8 mouse cellular contexts compared by ENCODE assay signal in the genomic region with DNA sequence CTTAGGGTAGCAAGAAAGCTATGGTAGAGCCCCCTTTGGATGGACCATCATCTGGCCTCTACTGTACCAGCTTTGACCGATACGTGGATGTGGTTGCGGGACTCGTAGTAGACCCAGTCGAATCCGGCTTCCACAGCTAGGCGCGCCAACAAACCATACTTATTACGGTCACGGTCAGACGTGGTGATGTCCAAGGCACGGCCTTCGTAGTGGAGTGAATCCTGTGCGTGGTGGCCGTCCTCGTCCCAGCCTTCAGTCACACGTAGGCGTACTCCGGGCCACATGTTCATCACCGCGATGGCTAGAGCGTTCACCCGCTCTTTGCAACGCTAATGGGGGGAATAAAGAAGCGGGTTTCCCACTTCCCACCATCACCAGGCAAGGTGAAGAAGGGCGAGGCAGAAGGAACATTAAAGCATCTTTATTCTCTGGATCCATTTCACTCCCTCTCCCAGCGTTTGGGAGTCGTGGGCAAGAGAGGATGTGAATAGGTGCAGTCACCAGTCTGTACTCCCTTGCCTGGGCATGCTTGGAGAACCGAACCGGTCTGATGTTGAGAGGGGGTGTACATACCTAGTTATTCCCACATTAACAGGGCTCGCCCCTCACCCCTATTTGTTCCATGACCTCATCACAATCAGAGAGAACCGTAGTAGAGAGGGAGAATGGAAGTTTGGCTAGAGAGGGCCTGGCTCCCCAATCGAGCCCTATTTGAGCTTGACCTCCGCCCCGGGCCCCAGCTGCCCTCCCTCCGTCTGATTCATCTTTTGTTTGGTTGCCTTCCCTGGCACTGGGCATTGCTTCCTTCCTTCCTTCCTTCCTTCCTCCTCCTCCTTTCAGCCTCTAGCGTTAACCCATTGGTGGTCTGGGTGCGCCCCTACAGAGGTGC. TPM values are rescaled to one million over a fixed set of nuclear protein-coding genes. Genes with fewer than 3 reads are reported as not detected.
DNase-seq lines count a peak whose midpoint lies in the region; ATAC-seq and TF ChIP-seq lines count a peak whose summit lies in the region.

No protein-coding gene starts in this region.

- no peaks in the 10 kb centered on the region for H3K36me3 ChIP-seq in forebrain, embryonic 16.5 days (ENCODE audit: control insufficient read depth, insufficient read depth)
- H3K36me3 ChIP-seq in liver, embryonic 13.5 days, result no peaks in the 10 kb centered on the region
- H3K36me3 ChIP-seq in stomach, embryonic 14.5 days (ENCODE audit: control insufficient read depth, insufficient read depth, low read length), result no peaks in the 10 kb centered on the region

- no peak for DNase-seq in lung, adult 2 months
- no peak for DNase-seq in lung, postnatal 14 days
- no peak for DNase-seq in liver, embryonic 13.5 days
- DNase-seq in T-cell, adult 2 months (ENCODE audit: low spot score), result no peak
- no peak for DNase-seq in cerebellum, adult 18-20 months
- no peak for DNase-seq in left cerebral cortex, adult 11 months (ENCODE audit: low spot score)

- peaks cover 62% of the 10 kb centered on the region for H3K27me3 ChIP-seq in forebrain, embryonic 16.5 days (replicated peaks; ENCODE audit: control insufficient read depth, insufficient read depth, low read length)
- peaks cover 84% of the 10 kb centered on the region for H3K27me3 ChIP-seq in liver, embryonic 13.5 days
- peaks cover 45% of the 10 kb centered on the region for H3K27me3 ChIP-seq in stomach, embryonic 14.5 days (ENCODE audit: control insufficient read depth, insufficient read depth, low read length)

- peak overlapping the region; percentile 12 for H3K9ac ChIP-seq in forebrain, embryonic 16.5 days (replicated peaks; ENCODE audit: low read depth, low read length)
- no peak overlapping the region for H3K9ac ChIP-seq in liver, embryonic 13.5 days
- H3K9ac ChIP-seq in stomach, embryonic 14.5 days (replicated peaks; ENCODE audit: low read depth, low read length), result no peak overlapping the region; the same call in 1 of the 2 replicates

- TF ChIP-seq POLR2A in lung, adult 2 months (IDR thresholded peaks at IDR 0.05; ENCODE audit: borderline replicate concordance, extremely low read depth, low read depth, low read length), result no peak

- no peaks in the 10 kb centered on the region for H3K9me3 ChIP-seq in forebrain, embryonic 16.5 days (ENCODE audit: control insufficient read depth, low read length)
- no peaks in the 10 kb centered on the region for H3K9me3 ChIP-seq in liver, embryonic 13.5 days (replicated peaks)
- no peaks in the 10 kb centered on the region for H3K9me3 ChIP-seq in stomach, embryonic 14.5 days (ENCODE audit: control insufficient read depth, low read depth, low read length)

- H3K4me3 ChIP-seq in lung, adult 2 months (replicated peaks; ENCODE audit: extremely low read depth, low read depth, low read length), result peak overlapping the region; percentile 51
- peak overlapping the region; percentile 50 for H3K4me3 ChIP-seq in forebrain, embryonic 16.5 days (replicated peaks; ENCODE audit: low read length)
- H3K4me3 ChIP-seq in liver, embryonic 13.5 days (replicated peaks), result peak overlapping the region; percentile 61
- peak overlapping the region; percentile 54 for H3K4me3 ChIP-seq in stomach, embryonic 14.5 days (ENCODE audit: low read depth, low read length)

- TF ChIP-seq CTCF in lung, adult 2 months (IDR thresholded peaks at IDR 0.05; ENCODE audit: insufficient read depth, low read length), result no peak

- no peak for ATAC-seq in forebrain, embryonic 16.5 days
- no peak for ATAC-seq in liver, embryonic 13.5 days (ENCODE audit: low read depth)
- ATAC-seq in stomach, embryonic 14.5 days (ENCODE audit: insufficient number of reproducible peaks, insufficient read depth, low FRiP score, low read depth), result no peak

- H3K4me2 ChIP-seq in forebrain, embryonic 16.5 days (ENCODE audit: low read length), result peak overlapping the region; percentile 96
- H3K4me2 ChIP-seq in liver, embryonic 13.5 days, result peak overlapping the region; percentile 85
- H3K4me2 ChIP-seq in stomach, embryonic 14.5 days (replicated peaks; ENCODE audit: low read depth, low read length), result peak overlapping the region; percentile 98

- 19% methylated on average over 38 of the region's 38 CpGs for WGBS in lung, adult 2 months
- WGBS in forebrain, embryonic 16.5 days, result 4% methylated on average over 38 of the region's 38 CpGs
- 3% methylated on average over 38 of the region's 38 CpGs for WGBS in liver, embryonic 13.5 days (ENCODE audit: insufficient replicate concordance)
- 6% methylated on average over 38 of the region's 38 CpGs for WGBS in stomach, embryonic 14.5 days

- peaks cover 21% of the 10 kb centered on the region for H3K4me1 ChIP-seq in lung, adult 2 months (ENCODE audit: control insufficient read depth, insufficient read depth, low read length)
- H3K4me1 ChIP-seq in forebrain, embryonic 16.5 days (replicated peaks; ENCODE audit: control insufficient read depth, insufficient read depth, low read length), result peaks cover 29% of the 10 kb centered on the region
- H3K4me1 ChIP-seq in liver, embryonic 13.5 days (replicated peaks), result peaks cover 75% of the 10 kb centered on the region
- H3K4me1 ChIP-seq in stomach, embryonic 14.5 days (ENCODE audit: control insufficient read depth, insufficient read depth, low read length), result peaks cover 27% of the 10 kb centered on the region

- no peak overlapping the region for H3K27ac ChIP-seq in forebrain, embryonic 16.5 days (ENCODE audit: low read length)
- H3K27ac ChIP-seq in liver, embryonic 13.5 days, result no peak overlapping the region
- H3K27ac ChIP-seq in stomach, embryonic 14.5 days (ENCODE audit: low read length), result no peak overlapping the region

RNA-seq across cellular contexts. Expression of gene Rhebl1, which starts 0.7 kb away (rescaled TPM):
- 5.4 and 5.6 TPM in 2 replicates for polyA plus RNA-seq in lung, adult 2 months (2012; rRNA removed)
- 51.2 and 52.7 TPM in 2 replicates for polyA plus RNA-seq in forebrain, embryonic 16.5 days (2015; fragmentation: Nextera tagmentation; extraction: Ambion mirVana)
- 4.0 and 4.2 TPM in 2 replicates for polyA plus RNA-seq in liver, embryonic 13.5 days (2015; fragmentation: Nextera tagmentation; extraction: Ambion mirVana)
- 8.1 and 9.9 TPM in 2 replicates for polyA plus RNA-seq in stomach, embryonic 14.5 days (2014; fragmentation: Nextera tagmentation; extraction: Ambion mirVana)

RNA-seq across cellular contexts. Expression of gene Dhh, which starts 3.4 kb away (rescaled TPM):
- 2.5 and 2.8 TPM in 2 replicates for polyA plus RNA-seq in lung, adult 2 months (2012; rRNA removed)
- 0.65 and 0.66 TPM in 2 replicates for polyA plus RNA-seq in forebrain, embryonic 16.5 days (2015; fragmentation: Nextera tagmentation; extraction: Ambion mirVana)
- polyA plus RNA-seq in liver, embryonic 13.5 days (2015; fragmentation: Nextera tagmentation; extraction: Ambion mirVana), result 0.12 and 0.16 TPM in 2 replicates
- polyA plus RNA-seq in stomach, embryonic 14.5 days (2014; fragmentation: Nextera tagmentation; extraction: Ambion mirVana), result 0.65 and 0.77 TPM in 2 replicates

RNA-seq across cellular contexts. Expression of gene Lmbr1l, which starts 23.0 kb away (rescaled TPM):
- 56.0 and 72.1 TPM in 2 replicates for polyA plus RNA-seq in lung, adult 2 months (2012; rRNA removed)
- polyA plus RNA-seq in forebrain, embryonic 16.5 days (2015; fragmentation: Nextera tagmentation; extraction: Ambion mirVana), result 43.0 and 54.9 TPM in 2 replicates
- polyA plus RNA-seq in liver, embryonic 13.5 days (2015; fragmentation: Nextera tagmentation; extraction: Ambion mirVana), result 3.2 and 3.9 TPM in 2 replicates
- 5.1 and 8.8 TPM in 2 replicates for polyA plus RNA-seq in stomach, embryonic 14.5 days (2014; fragmentation: Nextera tagmentation; extraction: Ambion mirVana)

RNA-seq across cellular contexts. Expression of gene Kmt2d, which starts 24.0 kb away (rescaled TPM):
- 24.7 and 36.0 TPM in 2 replicates for polyA plus RNA-seq in lung, adult 2 months (2012; rRNA removed)
- 11.0 and 12.8 TPM in 2 replicates for polyA plus RNA-seq in forebrain, embryonic 16.5 days (2015; fragmentation: Nextera tagmentation; extraction: Ambion mirVana)
- polyA plus RNA-seq in liver, embryonic 13.5 days (2015; fragmentation: Nextera tagmentation; extraction: Ambion mirVana), result 4.0 and 4.2 TPM in 2 replicates
- 19.5 and 21.4 TPM in 2 replicates for polyA plus RNA-seq in stomach, embryonic 14.5 days (2014; fragmentation: Nextera tagmentation; extraction: Ambion mirVana)

RNA-seq across cellular contexts. Expression of gene Tuba1b, which starts 39.4 kb away (rescaled TPM):
- 1,081 and 1,265 TPM in 2 replicates for polyA plus RNA-seq in lung, adult 2 months (2012; rRNA removed)
- 1,178 and 1,185 TPM in 2 replicates for polyA plus RNA-seq in forebrain, embryonic 16.5 days (2015; fragmentation: Nextera tagmentation; extraction: Ambion mirVana)
- polyA plus RNA-seq in liver, embryonic 13.5 days (2015; fragmentation: Nextera tagmentation; extraction: Ambion mirVana), result 1,202 and 1,287 TPM in 2 replicates
- 1,548 and 1,685 TPM in 2 replicates for polyA plus RNA-seq in stomach, embryonic 14.5 days (2014; fragmentation: Nextera tagmentation; extraction: Ambion mirVana)
